Mouse (Mus musculus) liver, postnatal 0 days (tissue): ENCODE measurements at regions not wholly inside any gene's neighbourhood (a gene's known extent, or its start where the extent isn't known, plus 50 kb on each side); places are given as distances from the start of the nearest gene placed in this dataset.

Source experiments
- CTCF ChIP-seq: sonication (generic); IDR thresholded peaks from 2 replicates; pipeline ENCODE4 v1.5.1; 2016; ENCODE audit warnings: antibody characterized with exemption, low read depth
- EP300 ChIP-seq: IDR thresholded peaks from 2 replicates; pipeline ENCODE4 v1.6.1; 2016; ENCODE audit warnings: antibody characterized with exemption, low read depth, mild to moderate bottlenecking

DNA sequence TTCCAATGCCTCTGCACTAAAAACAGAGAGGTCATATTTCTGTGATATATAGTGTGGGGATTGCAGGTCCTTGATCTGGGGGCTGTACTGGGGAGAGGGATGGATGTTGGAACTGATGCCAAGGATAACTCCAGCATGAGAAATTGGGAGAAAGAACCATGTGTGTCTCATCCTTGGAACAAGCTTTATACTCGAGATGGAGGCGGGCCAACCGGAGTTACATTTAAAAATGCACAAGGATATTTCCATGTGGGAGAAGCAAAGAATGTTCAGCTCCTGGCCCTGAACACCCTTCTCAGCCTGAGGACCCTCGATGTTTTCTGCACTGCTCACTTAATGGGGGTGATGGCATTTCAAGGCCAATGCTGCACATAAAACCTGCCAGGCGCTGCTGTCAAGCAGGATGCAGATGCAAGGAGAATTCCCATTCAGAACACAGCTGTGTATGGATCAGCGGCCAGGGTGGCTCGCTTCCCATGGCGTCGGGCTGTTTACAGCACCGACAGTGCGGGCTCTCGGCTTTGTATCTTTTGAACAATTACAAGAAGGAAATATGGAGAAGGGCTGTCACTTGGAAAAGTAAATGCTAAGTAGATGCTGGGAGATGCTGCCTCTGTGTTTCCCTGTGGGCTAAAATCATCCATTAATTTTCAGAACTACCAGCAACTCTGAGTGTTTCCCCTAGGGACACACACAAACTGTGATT is 184.9 kb upstream of the Myt1l start:
- TF ChIP-seq EP300 (no peak), CTCF (no peak)
